In the genomic region with DNA sequence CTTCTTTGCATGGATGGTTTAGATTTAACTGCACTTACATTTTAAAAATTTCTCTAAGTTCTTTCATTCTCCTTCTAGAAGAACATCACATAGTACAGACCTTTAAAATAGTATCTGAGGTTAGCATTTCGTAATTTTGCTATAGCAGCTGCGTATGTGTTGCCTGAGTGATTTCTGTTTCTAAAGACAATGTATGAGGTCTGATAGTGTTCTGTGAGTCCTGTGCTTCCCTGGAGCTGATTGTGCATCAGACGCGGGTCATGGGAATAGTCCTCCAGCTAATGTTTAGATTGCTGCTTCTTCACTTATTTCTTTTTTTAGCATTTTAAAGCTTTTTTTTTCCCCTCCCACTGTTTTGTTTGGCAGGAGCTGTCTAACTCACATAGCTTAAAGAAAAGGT, we compare ENCODE assay signal across 20 mouse cellular contexts. TPM values are rescaled to one million over a fixed set of nuclear protein-coding genes. Genes with fewer than 3 reads are reported as not detected.
DNase-seq lines count a peak whose midpoint lies in the region; ATAC-seq and TF ChIP-seq lines count a peak whose summit lies in the region.
"Had no signal": no experiment of that assay in that cellular context is flagged by ENCODE, and none has a peak within 500 bp of the region (broad histone marks: within the 10 kb centered on the region; RNA-seq: fewer than 3 reads in every experiment).

No protein-coding gene starts in this region.

- 0 out of 2 replicates have a peak, but pooled peaks cover 4% of the 10 kb centered on the region for H3K4me1 ChIP-seq in embryonic facial prominence, embryonic 14.5 days (ENCODE audit: control insufficient read depth, insufficient read depth, low read length)
- H3K4me1 ChIP-seq in embryonic facial prominence, embryonic 10.5 days: no peaks in the 10 kb centered on the region
- H3K4me1 ChIP-seq in lung, embryonic 14.5 days (ENCODE audit: insufficient read depth): peaks cover 4% of the 10 kb centered on the region; the same call in 1 of the 2 replicates
- H3K4me1 ChIP-seq in limb, embryonic 13.5 days: peaks cover 18% of the 10 kb centered on the region
- H3K4me1 ChIP-seq: embryonic facial prominence, embryonic 15.5 days; forebrain, embryonic 10.5 days; heart, embryonic 12.5 days; hindbrain, embryonic 15.5 days had no signal

- TF ChIP-seq CTCF in lung, embryonic 14.5 days (IDR thresholded peaks at IDR 0.05; ENCODE audit: low read depth): no peak

- WGBS in embryonic facial prominence, embryonic 14.5 days: 70% methylated on average over 4 of the region's 4 CpGs
- WGBS in embryonic facial prominence, embryonic 10.5 days: 84% methylated on average over 4 of the region's 4 CpGs
- 44% methylated on average over 4 of the region's 4 CpGs for WGBS in lung, embryonic 14.5 days
- 52% methylated on average over 4 of the region's 4 CpGs for WGBS in limb, embryonic 13.5 days

- no peak overlapping the region for H3K4me3 ChIP-seq in embryonic facial prominence, embryonic 14.5 days (ENCODE audit: low read depth, low read length)
- no peak overlapping the region for H3K4me3 ChIP-seq in embryonic facial prominence, embryonic 10.5 days
- no peak overlapping the region for H3K4me3 ChIP-seq in lung, embryonic 14.5 days (ENCODE audit: low read depth, low read length)
- no peak overlapping the region for H3K4me3 ChIP-seq in limb, embryonic 13.5 days
- H3K4me3 ChIP-seq: embryonic facial prominence, embryonic 15.5 days; erythroblast, embryonic 14.5 days; forebrain, embryonic 10.5 days; heart, adult 2 months; heart, embryonic 12.5 days; hindbrain, embryonic 15.5 days had no signal

- no peaks in the 10 kb centered on the region for H3K27me3 ChIP-seq in embryonic facial prominence, embryonic 14.5 days (replicated peaks; ENCODE audit: control insufficient read depth, insufficient read depth, low read length)
- H3K27me3 ChIP-seq in embryonic facial prominence, embryonic 10.5 days (replicated peaks; ENCODE audit: low read depth, poor library complexity, severe bottlenecking): no peaks in the 10 kb centered on the region
- H3K27me3 ChIP-seq in lung, embryonic 14.5 days (ENCODE audit: insufficient read depth, low read length): no peaks in the 10 kb centered on the region
- H3K27me3 ChIP-seq in limb, embryonic 13.5 days: no peaks in the 10 kb centered on the region
- H3K27me3 ChIP-seq: embryonic facial prominence, embryonic 15.5 days; heart, embryonic 12.5 days; hindbrain, embryonic 15.5 days had no signal

- no peak overlapping the region for H3K4me2 ChIP-seq in embryonic facial prominence, embryonic 14.5 days (ENCODE audit: low read depth, low read length)
- H3K4me2 ChIP-seq in lung, embryonic 14.5 days: no peak overlapping the region
- no peak overlapping the region for H3K4me2 ChIP-seq in limb, embryonic 13.5 days (replicated peaks)
- H3K4me2 ChIP-seq: embryonic facial prominence, embryonic 15.5 days; heart, embryonic 12.5 days; hindbrain, embryonic 15.5 days had no signal

- H3K27ac ChIP-seq in embryonic facial prominence, embryonic 14.5 days (replicated peaks; ENCODE audit: low read depth, low read length): 0 out of 2 replicates have a peak overlapping the region, but pooled peaks have one; percentile 10
- no peak overlapping the region for H3K27ac ChIP-seq in embryonic facial prominence, embryonic 10.5 days (replicated peaks)
- no peak overlapping the region for H3K27ac ChIP-seq in lung, embryonic 14.5 days (ENCODE audit: low read depth)
- H3K27ac ChIP-seq in limb, embryonic 13.5 days: peak overlapping the region; percentile 52; the same call in 1 of the 2 replicates
- H3K27ac ChIP-seq: embryonic facial prominence, embryonic 15.5 days; forebrain, embryonic 10.5 days; heart, adult 2 months; hindbrain, embryonic 15.5 days had no signal

- no peaks in the 10 kb centered on the region for H3K9me3 ChIP-seq in embryonic facial prominence, embryonic 14.5 days (ENCODE audit: control insufficient read depth, low read length)
- no peaks in the 10 kb centered on the region for H3K9me3 ChIP-seq in embryonic facial prominence, embryonic 10.5 days
- H3K9me3 ChIP-seq in lung, embryonic 14.5 days (ENCODE audit: low read depth, low read length): no peaks in the 10 kb centered on the region
- no peaks in the 10 kb centered on the region for H3K9me3 ChIP-seq in limb, embryonic 13.5 days
- H3K9me3 ChIP-seq: embryonic facial prominence, embryonic 15.5 days; forebrain, embryonic 10.5 days; heart, embryonic 12.5 days; hindbrain, embryonic 15.5 days had no signal

- no peaks in the 10 kb centered on the region for H3K36me3 ChIP-seq in embryonic facial prominence, embryonic 14.5 days (ENCODE audit: control insufficient read depth, insufficient read depth, low read length)
- H3K36me3 ChIP-seq in embryonic facial prominence, embryonic 10.5 days (replicated peaks): no peaks in the 10 kb centered on the region
- H3K36me3 ChIP-seq in lung, embryonic 14.5 days (ENCODE audit: insufficient read depth): no peaks in the 10 kb centered on the region
- no peaks in the 10 kb centered on the region for H3K36me3 ChIP-seq in limb, embryonic 13.5 days
- H3K36me3 ChIP-seq: embryonic facial prominence, embryonic 15.5 days; forebrain, embryonic 10.5 days; heart, embryonic 12.5 days had no signal

- H3K9ac ChIP-seq in embryonic facial prominence, embryonic 14.5 days (ENCODE audit: low read depth, low read length): no peak overlapping the region
- H3K9ac ChIP-seq in lung, embryonic 14.5 days: no peak overlapping the region
- H3K9ac ChIP-seq in limb, embryonic 13.5 days: no peak overlapping the region
- H3K9ac ChIP-seq: embryonic facial prominence, embryonic 15.5 days; heart, embryonic 12.5 days; hindbrain, embryonic 15.5 days had no signal

- DNase-seq in embryonic facial prominence, embryonic 14.5 days (ENCODE audit: low spot score): no peak
- no peak for DNase-seq in embryonic facial prominence, embryonic 10.5 days (ENCODE audit: low spot score)
- peak; percentile 58 for DNase-seq in lung, embryonic 14.5 days
- DNase-seq in lung, postnatal 14 days: no peak
- no peak for DNase-seq in thymus, postnatal 36 days
- DNase-seq in urinary bladder, adult 18-20 months (ENCODE audit: low spot score in 2 of 2): no peak
- DNase-seq: adrenal gland, postnatal 10 days; cerebellum, adult 11-12 months; cerebellum, adult 9-10 months; cerebellum, postnatal 25 days; gastrocnemius, postnatal 14 days; heart, adult 2 months; heart, postnatal 36 days had no signal

- ATAC-seq in embryonic facial prominence, embryonic 14.5 days (ENCODE audit: low read depth): no peak
- ATAC-seq in lung, embryonic 14.5 days (ENCODE audit: insufficient read depth): no peak
- ATAC-seq in limb, embryonic 13.5 days (ENCODE audit: low FRiP score, low read depth): no peak
- ATAC-seq: forebrain, embryonic 14.5 days had no signal

RNA-seq across cellular contexts. Expression of gene Hmgcll1, which starts 46.8 kb away (rescaled TPM):
- 2.9 and 3.9 TPM in 2 replicates for polyA plus RNA-seq in embryonic facial prominence, embryonic 14.5 days (2014; fragmentation: Nextera tagmentation; extraction: Ambion mirVana)
- 4.0 TPM in 2 replicates for polyA plus RNA-seq in embryonic facial prominence, embryonic 10.5 days (2016; fragmentation: Nextera tagmentation; extraction: Ambion mirVana)
- 9.3 and 9.5 TPM in 2 replicates for polyA plus RNA-seq in lung, embryonic 14.5 days (2014; fragmentation: Nextera tagmentation; extraction: Ambion mirVana)
- 3.7 and 4.3 TPM in 2 replicates for polyA plus RNA-seq in limb, embryonic 13.5 days (2015; fragmentation: Nextera tagmentation; extraction: Ambion mirVana)
- polyA plus RNA-seq: erythroblast, embryonic 14.5 days had no signal

Comparison
In these comparisons a context has a peak if more than half of its experiments do, and no peak if none do; other contexts are left out.
1. H3K27ac ChIP-seq: peak in embryonic facial prominence, embryonic 14.5 days (single experiment) and limb, embryonic 13.5 days (single experiment); none in embryonic facial prominence, embryonic 10.5 days (single experiment) and lung, embryonic 14.5 days (single experiment).